Mouse (Mus musculus) G1E (cell line): ENCODE measurements around the gene Kif19a.

Experiments
- CTCF ChIP-seq: IDR thresholded peaks from 2 replicates; pipeline ENCODE4 v1.5.1; 2012; ENCODE audit warnings: low read depth, low read length, inconsistent platforms, mixed read lengths
- GATA1 ChIP-seq: IDR thresholded peaks from 2 replicates; pipeline ENCODE4 v1.6.1; 2012; ENCODE audit warnings: borderline replicate concordance, low read length, inconsistent platforms, mixed read lengths
- POLR2AphosphoS5 ChIP-seq: IDR thresholded peaks from 2 replicates; pipeline ENCODE4 v1.6.1; 2012; ENCODE audit warnings: low read depth, low read length, inconsistent platforms; ENCODE audit not compliant: insufficient replicate concordance
- TAL1 ChIP-seq: conservative IDR thresholded peaks from 2 replicates; pipeline ENCODE4 v1.6.1; 2012; ENCODE audit warnings: low read depth, low read length, inconsistent platforms, mixed read lengths

DNA sequence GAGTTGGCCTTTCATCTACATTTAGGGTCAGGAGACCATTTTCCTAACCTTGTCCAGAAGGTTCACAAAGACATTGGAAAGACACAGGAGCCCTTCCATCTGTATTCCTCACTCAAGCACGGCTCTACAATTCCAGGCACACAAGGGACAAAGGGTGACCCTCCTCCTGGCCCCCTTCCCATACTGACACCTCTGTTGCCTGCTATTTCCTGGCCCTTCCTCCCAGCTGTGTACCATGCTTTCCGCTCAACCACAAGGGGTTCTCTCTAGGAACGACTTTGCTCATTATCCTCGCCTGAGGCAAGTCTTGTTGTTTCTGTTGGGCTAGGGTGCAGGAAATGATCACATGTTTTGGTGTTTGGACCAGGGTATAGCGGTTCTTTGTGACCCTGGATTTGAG, 36.9 kb upstream of the Kif19a start:
- TF ChIP-seq CTCF (no peak), GATA1 (no peak), TAL1 (no peak), POLR2AphosphoS5 (no peak)
